Mouse (Mus musculus) kidney, embryonic 14.5 days (tissue): Measurements from ENCODE around the gene Pla2g3. TPM values are rescaled to one million over a fixed set of nuclear protein-coding genes. Genes with fewer than 3 reads are reported as not detected.
A peak's percentile ranks its signal among the peaks of the same experiment; 100 is the strongest.

ENCODE experiments used
- ATAC-seq: fragments of 200-750 bp; cut with Nextera tagmentation; 2 replicates; pipeline ENCODE4 v1.8.0; 2017; ENCODE audit warnings: moderate number of reproducible peaks, mild to moderate bottlenecking, moderate TSS enrichment, moderate library complexity; ENCODE audit not compliant: low FRiP score, low TSS enrichment
- H3K27ac ChIP-seq: fragments of 300-500 bp; sonication (generic); 2 replicates; pipeline ENCODE4 v1.5.1; 2014; ENCODE audit warnings: low read depth, mild to moderate bottlenecking, low read length, moderate library complexity, mixed read lengths
- H3K27me3 ChIP-seq: fragments of 300-500 bp; sonication (generic); 2 replicates; pipeline ENCODE4 v1.6.1; 2014; ENCODE audit warnings: mild to moderate bottlenecking, low read length; ENCODE audit not compliant: control insufficient read depth, insufficient read depth
- H3K36me3 ChIP-seq: fragments of 300-500 bp; sonication (generic); 2 replicates; pipeline ENCODE4 v1.6.1; 2014; ENCODE audit warnings: low read length, mixed read lengths; ENCODE audit not compliant: control insufficient read depth, insufficient read depth
- H3K4me1 ChIP-seq: fragments of 300-500 bp; sonication (generic); 2 replicates; pipeline ENCODE4 v1.6.1; 2014; ENCODE audit warnings: low read length, mixed read lengths; ENCODE audit not compliant: control insufficient read depth, insufficient read depth
- H3K4me2 ChIP-seq: fragments of 300-500 bp; sonication (generic); replicated peaks from 2 replicates; pipeline ENCODE4 v1.6.1; 2014; ENCODE audit warnings: low read depth, mild to moderate bottlenecking, low read length
- H3K4me3 ChIP-seq: fragments of 300-500 bp; sonication (generic); 2 replicates; pipeline ENCODE4 v1.5.1; 2014; ENCODE audit warnings: mild to moderate bottlenecking, low read length
- H3K9ac ChIP-seq: fragments of 300-500 bp; sonication (generic); 2 replicates; pipeline ENCODE4 v1.6.1; 2014; ENCODE audit warnings: low read depth, mild to moderate bottlenecking, low read length, moderate library complexity
- H3K9me3 ChIP-seq: fragments of 300-500 bp; sonication (generic); 2 replicates; pipeline ENCODE4 v1.6.1; 2016; ENCODE audit warnings: low read length; ENCODE audit not compliant: control insufficient read depth
- WGBS: fragments of 180-500 bp; shearing (Covaris S2); extraction: QIAGEN DNeasy Blood & Tissue Kit; methylation state at CpG from one replicate; pipeline ENCODE4 v1.1.7; 2014; 5-methylcytosine and 5-hydroxymethylcytosine counted together
- polyA plus RNA-seq: library from polyadenylated mRNA; unstranded; fragments of >200 nt; fragmentation: Nextera tagmentation; extraction: Ambion mirVana; gene quantifications from 2 replicates; pipeline ENCODE4 v1.2.1, GENCODE M21; 2014

Gene Pla2g3
- polyA plus RNA-seq, 1 experiment from 2014 or later = 0.77 TPM

- no peak for ATAC-seq
- no peak overlapping the region for H3K9ac ChIP-seq
- no peaks in the 10 kb centered on the region for H3K27me3 ChIP-seq
- H3K36me3 ChIP-seq = no peaks in the 10 kb centered on the region
- WGBS = 95% methylated on average over 3 of the region's 3 CpGs
- H3K4me1 ChIP-seq = peaks cover 11% of the 10 kb centered on the region
- H3K27ac ChIP-seq = no peak overlapping the region
- no peaks in the 10 kb centered on the region for H3K9me3 ChIP-seq
- H3K4me3 ChIP-seq = no peak overlapping the region
- H3K4me2 ChIP-seq = no peak overlapping the region
Observed at GRCm38 (mm10) chr11:3454506-3454905, 33.6 kb upstream of the Pla2g3 start.

GRCm38 (mm10) chr11:3456354-3456753, 31.7 kb upstream of the Pla2g3 start:
- 55% methylated on average over 1 of the region's 1 CpGs for WGBS
- no peak for ATAC-seq
- H3K9ac ChIP-seq = no peak overlapping the region

GRCm38 (mm10) chr11:3458428-3459104, 29.5 kb upstream of the Pla2g3 start:
- H3K4me2 ChIP-seq = no peak overlapping the region
- H3K27ac ChIP-seq = no peak overlapping the region
- no peaks in the 10 kb centered on the region for H3K9me3 ChIP-seq
- H3K27me3 ChIP-seq = no peaks in the 10 kb centered on the region
- ATAC-seq = no peak
- no peaks in the 10 kb centered on the region for H3K4me1 ChIP-seq
- no peak overlapping the region for H3K4me3 ChIP-seq
- no peak overlapping the region for H3K9ac ChIP-seq
- WGBS = 84% methylated on average over 13 of the region's 13 CpGs
- H3K36me3 ChIP-seq = no peaks in the 10 kb centered on the region

More at GRCm38 (mm10) chr11:3456354-3456753, 31.7 kb upstream of the Pla2g3 start:
- Histone ChIP-seq H3K4me1 (peaks cover 7% of the 10 kb centered on the region), H3K27ac (no peak overlapping the region), H3K36me3 (no peaks in the 10 kb centered on the region), H3K27me3 (no peaks in the 10 kb centered on the region), H3K9me3 (no peaks in the 10 kb centered on the region), H3K4me3 (no peak overlapping the region), H3K4me2 (no peak overlapping the region)

GRCm38 (mm10) chr11:3459105-3459468, 29.0 kb upstream of the Pla2g3 start:
- H3K4me1 ChIP-seq = no peaks in the 10 kb centered on the region
- H3K9ac ChIP-seq = no peak overlapping the region
- 0 out of 2 replicates have a peak, but pooled peaks have one; percentile 21 for ATAC-seq
- WGBS = 68% methylated on average over 2 of the region's 2 CpGs
- H3K36me3 ChIP-seq = no peaks in the 10 kb centered on the region
- no peaks in the 10 kb centered on the region for H3K27me3 ChIP-seq
- no peak overlapping the region for H3K4me2 ChIP-seq
- no peaks in the 10 kb centered on the region for H3K9me3 ChIP-seq
- no peak overlapping the region for H3K27ac ChIP-seq
- H3K4me3 ChIP-seq = no peak overlapping the region

GRCm38 (mm10) chr11:3462846-3463245, 25.2 kb upstream of the Pla2g3 start:
- no peaks in the 10 kb centered on the region for H3K27me3 ChIP-seq
- 96% methylated on average over 1 of the region's 1 CpGs for WGBS
- no peak for ATAC-seq
- no peak overlapping the region for H3K27ac ChIP-seq
- no peaks in the 10 kb centered on the region for H3K36me3 ChIP-seq
- H3K9ac ChIP-seq = no peak overlapping the region
- H3K9me3 ChIP-seq = no peaks in the 10 kb centered on the region
- H3K4me3 ChIP-seq = no peak overlapping the region
- H3K4me2 ChIP-seq = no peak overlapping the region
- H3K4me1 ChIP-seq = no peaks in the 10 kb centered on the region

GRCm38 (mm10) chr11:3471448-3471850, 16.6 kb upstream of the Pla2g3 start:
- H3K9me3 ChIP-seq = no peaks in the 10 kb centered on the region
- H3K27me3 ChIP-seq = no peaks in the 10 kb centered on the region
- H3K4me2 ChIP-seq = 0 out of 2 replicates have a peak overlapping the region, but pooled peaks have one; percentile 12
- no peaks in the 10 kb centered on the region for H3K4me1 ChIP-seq
- H3K4me3 ChIP-seq = no peak overlapping the region
- H3K36me3 ChIP-seq = no peaks in the 10 kb centered on the region
- 19% methylated on average over 11 of the region's 11 CpGs for WGBS
- no peak overlapping the region for H3K9ac ChIP-seq
- H3K27ac ChIP-seq = no peak overlapping the region
- ATAC-seq = no peak

- Histone ChIP-seq H3K4me1 (no peaks in the 10 kb centered on the region), H3K27me3 (no peaks in the 10 kb centered on the region), H3K27ac (no peak overlapping the region), H3K9me3 (no peaks in the 10 kb centered on the region), H3K4me2 (no peak overlapping the region), H3K9ac (no peak overlapping the region), H3K36me3 (no peaks in the 10 kb centered on the region), H3K4me3 (no peak overlapping the region)
- WGBS = 42% methylated on average over 1 of the region's 1 CpGs
- peak; percentile 77; the same call in 1 of the 2 replicates for ATAC-seq
Observed at GRCm38 (mm10) chr11:3472484-3472883, 15.6 kb upstream of the Pla2g3 start.

- H3K9me3 ChIP-seq = no peaks in the 10 kb centered on the region
- no peaks in the 10 kb centered on the region for H3K36me3 ChIP-seq
- ATAC-seq = no peak
- H3K4me2 ChIP-seq = no peak overlapping the region
- H3K27ac ChIP-seq = no peak overlapping the region
- H3K4me3 ChIP-seq = no peak overlapping the region
- 92% methylated on average over 7 of the region's 7 CpGs for WGBS
- H3K4me1 ChIP-seq = no peaks in the 10 kb centered on the region
- H3K9ac ChIP-seq = no peak overlapping the region
- no peaks in the 10 kb centered on the region for H3K27me3 ChIP-seq
Observed at GRCm38 (mm10) chr11:3474480-3475115, 13.5 kb upstream of the Pla2g3 start.

- H3K36me3 ChIP-seq = no peaks in the 10 kb centered on the region
- H3K4me3 ChIP-seq = no peak overlapping the region
- no peaks in the 10 kb centered on the region for H3K9me3 ChIP-seq
- no peak for ATAC-seq
- H3K4me2 ChIP-seq = no peak overlapping the region
- no peak overlapping the region for H3K27ac ChIP-seq
- H3K27me3 ChIP-seq = no peaks in the 10 kb centered on the region
- no peaks in the 10 kb centered on the region for H3K4me1 ChIP-seq
- no peak overlapping the region for H3K9ac ChIP-seq
Observed at GRCm38 (mm10) chr11:3475489-3475888, 12.6 kb upstream of the Pla2g3 start.
